Mouse (Mus musculus) heart, adult 2 months (tissue): ENCODE data around the gene Sept1.

Source experiments
- CTCF ChIP-seq: fragments of 200-600 bp; IDR thresholded peaks from 2 replicates; pipeline ENCODE4 v1.8.1; 2022; ENCODE audit warnings: antibody characterized with exemption, mild to moderate bottlenecking, moderate library complexity
- EP300 ChIP-seq: fragments of 200-500 bp; IDR thresholded peaks from 2 replicates; pipeline ENCODE4 v1.6.1; 2011; ENCODE audit warnings: low read depth, low read length, control low read depth; ENCODE audit not compliant: insufficient read depth
- POLR2A ChIP-seq: fragments of 200-500 bp; IDR thresholded peaks from 2 replicates; pipeline ENCODE4 v1.6.1; 2011; ENCODE audit warnings: mild to moderate bottlenecking, low read depth, low read length, control low read depth; ENCODE audit not compliant: insufficient read depth

- TF ChIP-seq CTCF (no peak), POLR2A (no peak), EP300 (no peak)
Observed at GRCm38 (mm10) chr7:127224616-127225015, 8.3 kb downstream of the Sept1 start.
